Mouse (Mus musculus) adrenal gland, postnatal 36 days (tissue): Measurements from ENCODE around the gene Acsl5. TPM values are rescaled to one million over a fixed set of nuclear protein-coding genes. Genes with fewer than 3 reads are reported as not detected.

ENCODE experiments used
- DNase-seq, 2 experiments: peaks; one replicate each; pipeline ENCODE4 v3.0.0; 2021; ENCODE audit warnings: mixed read lengths in 1 of 2
- long read RNA-seq, 2 experiments: library from polyadenylated mRNA; stranded (forward); transcript quantifications; one replicate each; pipeline ENCODE4 v2.0.0; 2021; ENCODE audit warnings: borderline sequencing depth in 2 of 2
- total RNA-seq, 2 experiments: library from RNA; stranded (reverse); gene quantifications; 2 replicates each; pipeline ENCODE4 v1.2.3; 2021

Acsl5 gene
- total RNA-seq = 100 to 1,000 TPM; 127 to 171 TPM
- long read RNA-seq, experiment 1, full-length matches to known transcripts = 110 of 236 reads
- long read RNA-seq, experiment 1, partial matches to known transcripts = 114 of 236 reads
- long read RNA-seq, experiment 1, other reads (novel, unspliced or antisense) = 12 of 236 reads
- long read RNA-seq, experiment 2, full-length matches to known transcripts = 32 of 71 reads
- long read RNA-seq, experiment 2, partial matches to known transcripts = 36 of 71 reads
- long read RNA-seq, experiment 2, other reads (novel, unspliced or antisense) = 3 of 71 reads

DNA sequence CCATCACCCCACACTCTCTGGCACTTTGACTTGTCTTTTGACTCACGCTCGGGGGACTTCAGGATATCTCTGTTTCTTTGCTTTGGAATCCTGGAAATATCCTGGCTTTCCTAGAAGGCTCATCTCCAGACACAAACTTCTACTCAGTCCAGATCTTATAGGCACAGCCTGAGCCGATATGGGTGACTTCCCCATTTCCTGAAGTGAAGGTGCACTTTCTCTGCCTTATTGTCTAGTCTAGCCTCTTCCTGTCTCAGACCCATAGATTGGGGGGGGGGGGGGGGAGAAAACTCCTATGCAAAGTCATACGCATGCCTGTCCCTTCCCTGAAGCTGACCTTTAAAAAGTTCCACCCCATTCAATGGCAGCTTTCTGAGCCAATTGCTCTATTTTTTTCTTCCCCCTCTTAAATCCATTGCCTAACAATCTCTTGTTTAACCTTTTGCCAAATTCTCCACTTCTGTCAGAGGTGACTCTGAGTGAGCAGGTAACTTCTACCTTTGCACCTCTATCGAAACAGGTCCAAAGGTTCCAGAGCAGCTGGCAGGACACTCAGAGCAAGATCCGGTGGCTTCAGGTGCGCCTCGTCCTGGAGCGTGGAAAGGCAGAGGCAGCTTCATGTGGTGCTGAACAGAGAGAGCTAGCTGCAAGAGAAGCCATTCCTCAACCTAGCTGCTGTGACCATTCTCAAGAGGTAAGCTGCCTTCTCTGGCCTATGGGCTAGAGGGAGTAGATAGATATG is at the start of gene Acsl5:
Gene Acsl5, plus strand, starts transcription at position 556 of the 742 bp plus-strand sequence.
- DNase-seq = no peak

DNA sequence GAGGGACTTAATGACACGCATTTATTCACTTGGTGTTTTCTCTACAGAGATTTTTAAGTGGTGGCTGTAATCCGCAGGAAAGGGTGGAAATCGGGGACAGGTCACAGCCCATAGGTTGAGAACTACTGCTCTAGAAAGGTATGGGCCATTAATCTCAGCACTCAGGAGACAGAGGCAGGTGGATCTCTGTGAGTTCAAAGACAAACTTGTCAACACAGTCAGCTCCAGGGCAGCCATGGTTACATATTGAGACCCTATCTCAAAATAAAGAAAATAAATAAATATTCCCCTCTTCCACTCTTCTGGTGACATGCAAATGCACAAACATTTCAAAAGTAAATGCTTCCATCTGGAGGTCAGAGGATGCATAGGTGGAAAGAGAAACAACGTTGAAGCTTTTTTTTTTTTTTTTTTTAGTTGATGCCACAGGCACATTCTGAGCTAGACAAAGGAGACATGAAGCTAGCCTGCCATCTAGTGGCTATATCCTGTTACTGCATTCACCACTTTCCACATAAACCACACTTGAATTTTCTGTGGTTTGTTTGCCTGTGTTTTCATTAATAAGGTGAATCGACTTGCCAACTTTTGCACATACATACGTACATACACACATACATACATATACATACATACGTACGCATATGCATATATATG is 45.1 kb upstream of the Acsl5 start:
- peak in 1 of 2 experiments; percentile 48 for DNase-seq

DNA sequence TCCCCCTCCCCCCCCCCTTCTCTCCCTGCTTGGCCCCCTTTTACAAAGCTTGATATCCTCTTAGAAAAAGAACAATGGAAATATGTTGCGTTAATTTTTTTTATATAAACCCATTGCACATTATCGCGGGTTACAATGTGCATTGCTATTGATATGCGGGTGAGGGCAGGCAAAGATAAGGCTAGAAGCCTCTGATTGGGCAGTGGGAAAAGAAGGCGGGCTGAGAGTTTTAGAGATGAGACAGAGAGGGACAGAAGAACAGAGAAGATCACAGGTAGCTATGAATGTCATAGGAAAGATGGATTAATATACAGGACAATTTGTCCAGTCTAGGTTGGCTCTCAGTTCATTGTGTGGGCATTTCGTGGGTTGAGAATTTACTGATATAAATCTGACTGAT is 44.5 kb upstream of the Acsl5 start:
- no peak for DNase-seq

DNA sequence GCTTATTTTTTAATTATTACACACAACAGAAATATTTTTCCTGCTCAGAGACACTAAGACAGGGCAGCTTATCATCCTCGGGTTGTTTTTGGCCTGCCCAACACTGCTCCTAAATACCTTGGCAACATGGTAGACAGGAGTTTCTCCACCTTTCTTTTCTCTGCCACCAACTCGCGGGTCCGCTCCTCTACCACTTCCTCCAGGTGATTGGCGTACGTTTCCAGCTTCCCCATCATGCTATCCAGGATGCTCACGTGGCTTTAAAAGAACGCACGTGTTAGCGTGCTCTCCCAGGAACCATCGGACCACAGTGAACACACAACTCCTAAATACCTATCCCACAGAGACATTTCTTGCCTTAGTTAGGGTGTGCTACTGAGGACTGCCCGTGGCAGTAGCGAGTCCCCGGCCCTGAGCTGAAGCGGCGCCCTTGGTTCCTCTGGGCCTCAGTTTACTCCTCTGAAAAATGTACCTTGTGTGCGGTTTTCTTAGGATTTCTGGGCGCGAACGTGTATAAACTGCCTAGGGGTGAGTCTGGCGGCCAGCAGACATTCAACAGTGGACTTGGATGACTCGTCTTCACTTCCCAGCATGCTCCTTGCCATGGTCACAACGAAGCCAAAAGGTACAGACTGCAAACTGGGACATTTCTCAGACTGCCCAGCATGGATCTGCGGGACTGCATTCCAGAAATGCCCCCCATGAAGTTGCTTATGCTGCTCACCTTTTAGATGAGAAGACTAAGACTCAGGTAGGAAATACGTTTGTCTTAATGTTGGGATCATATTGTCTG is 43.8 kb upstream of the Acsl5 start:
- no peak for DNase-seq

DNA sequence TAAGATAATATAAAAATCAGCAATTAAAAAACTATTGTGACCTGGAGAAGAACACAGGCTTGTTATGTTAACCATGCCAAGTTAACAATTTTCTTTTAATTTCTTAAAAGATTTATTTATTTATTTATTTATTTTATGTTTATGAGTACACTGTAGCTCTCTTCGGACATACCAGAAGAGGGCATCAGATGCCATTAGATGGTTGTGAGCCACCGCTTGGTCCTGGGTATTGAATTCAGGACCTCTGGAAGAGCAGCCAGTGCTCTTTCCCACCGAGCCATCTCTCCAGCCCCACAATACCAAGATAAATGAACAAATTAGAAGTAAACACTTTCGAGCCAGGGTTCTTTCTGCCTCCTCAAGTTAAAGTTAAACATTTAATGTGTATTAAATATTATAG is 43.1 kb upstream of the Acsl5 start:
- no peak for DNase-seq

DNA sequence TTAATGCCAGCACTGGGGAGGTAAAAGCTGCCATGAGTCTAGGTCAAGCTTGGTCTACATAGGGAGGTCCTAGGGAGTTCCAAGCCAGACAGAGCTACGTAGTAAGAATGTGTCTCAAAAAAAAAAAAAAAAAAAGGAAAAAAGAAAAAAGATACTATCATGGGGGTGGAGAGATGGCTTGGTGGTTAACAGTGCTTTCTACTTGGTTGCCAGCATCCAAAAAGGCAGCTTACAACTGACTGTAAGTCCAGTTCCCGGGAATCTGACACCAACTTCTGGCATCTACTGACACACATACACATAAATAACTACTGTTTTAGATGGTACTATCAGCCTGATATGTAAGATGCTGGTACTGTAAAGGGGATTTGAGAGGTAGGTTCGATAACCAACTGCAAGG is 42.7 kb upstream of the Acsl5 start:
- no peak for DNase-seq

DNA sequence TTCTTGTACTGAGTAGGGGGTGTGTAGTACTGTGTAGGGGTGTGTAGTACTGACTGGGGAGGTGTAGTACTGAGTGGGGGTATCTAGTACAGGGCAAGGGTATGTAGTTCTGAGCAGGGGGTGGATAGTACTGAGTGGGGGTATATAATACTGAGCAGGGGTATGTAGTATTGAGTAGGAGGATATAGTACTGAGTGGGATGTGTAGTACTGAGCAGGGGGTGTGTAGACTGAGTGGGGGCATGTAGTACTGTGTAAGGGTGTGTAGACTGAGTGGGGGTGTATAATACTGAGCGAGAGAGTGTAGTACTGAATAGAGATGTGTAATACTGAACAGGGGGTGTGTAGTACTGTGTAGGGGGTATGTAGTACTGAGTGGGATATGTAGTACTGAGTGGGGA is 40.0 kb upstream of the Acsl5 start:
- no peak for DNase-seq

DNA sequence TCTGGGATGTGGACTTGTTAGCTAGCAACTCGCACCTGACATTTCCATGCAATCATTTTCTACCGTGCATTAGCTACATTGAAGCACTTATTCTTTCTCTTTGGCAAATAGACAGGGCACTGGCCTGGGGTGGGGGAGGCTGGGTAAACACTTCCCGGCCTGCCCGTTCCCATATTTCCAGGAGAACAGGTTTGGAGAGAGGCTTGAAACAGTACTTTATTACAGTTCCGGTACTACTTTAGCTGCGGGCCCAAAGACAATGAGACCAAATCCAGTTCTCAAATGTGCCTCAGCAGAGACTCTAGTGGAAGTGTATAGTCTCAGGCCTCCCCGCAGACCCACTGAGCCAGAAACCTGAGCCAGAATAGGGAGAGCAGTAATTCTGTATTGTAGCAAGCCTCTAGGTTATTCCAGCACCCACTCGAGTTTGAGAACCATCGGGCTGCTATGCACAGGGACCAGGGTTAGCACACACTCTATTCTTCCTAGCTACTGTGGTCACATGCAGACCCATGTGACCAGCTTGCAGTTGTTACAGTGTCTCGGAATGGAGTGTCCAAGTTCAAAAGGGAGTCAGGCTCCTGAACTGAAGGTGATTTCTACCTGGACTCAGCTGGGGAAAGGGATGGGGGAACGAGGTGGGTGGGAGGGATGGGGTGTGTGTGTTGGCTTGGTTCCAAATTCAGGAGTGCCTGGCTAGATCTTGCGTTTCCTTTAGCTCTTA is 38.0 kb upstream of the Acsl5 start:
- no peak for DNase-seq

DNA sequence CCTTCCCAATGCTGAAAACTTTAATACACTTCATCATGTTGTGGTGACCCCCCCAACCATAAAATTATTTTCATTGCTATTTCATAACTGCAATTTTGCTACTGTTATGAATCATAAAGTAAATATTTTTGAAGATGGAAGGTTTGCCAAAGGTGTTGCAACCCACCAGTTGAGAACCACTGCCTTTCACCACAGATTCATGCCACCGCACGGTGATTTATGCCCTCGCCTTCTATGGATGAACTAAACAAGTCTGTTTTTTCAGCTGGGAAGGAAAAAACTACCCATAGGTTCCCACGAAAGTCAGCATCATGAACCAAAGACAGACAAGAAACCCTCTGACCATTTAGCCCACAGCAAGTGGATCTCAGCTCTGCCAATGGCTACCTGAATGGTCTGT is 34.9 kb upstream of the Acsl5 start:
- peak in 1 of 2 experiments; percentile 40 for DNase-seq

DNA sequence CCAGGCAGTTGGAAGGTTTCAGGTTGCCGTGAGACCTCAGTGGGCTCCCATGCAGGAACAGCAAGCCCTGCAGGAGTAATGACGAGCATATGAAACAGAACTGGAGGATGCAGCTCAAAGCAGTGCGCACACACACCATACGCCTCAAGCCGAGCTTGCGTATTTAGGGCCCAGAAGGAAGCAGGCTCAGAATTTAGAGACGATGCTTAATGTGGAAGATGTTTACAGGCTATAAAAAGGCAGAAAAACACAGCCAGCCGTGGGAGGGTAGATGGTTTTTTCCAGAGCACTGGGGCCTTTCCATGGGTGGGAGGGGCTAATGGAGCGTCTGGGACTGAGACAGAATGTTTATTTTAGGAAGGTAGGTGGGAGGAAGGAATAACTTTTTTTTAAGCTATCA is 34.4 kb upstream of the Acsl5 start:
- DNase-seq = no peak

DNA sequence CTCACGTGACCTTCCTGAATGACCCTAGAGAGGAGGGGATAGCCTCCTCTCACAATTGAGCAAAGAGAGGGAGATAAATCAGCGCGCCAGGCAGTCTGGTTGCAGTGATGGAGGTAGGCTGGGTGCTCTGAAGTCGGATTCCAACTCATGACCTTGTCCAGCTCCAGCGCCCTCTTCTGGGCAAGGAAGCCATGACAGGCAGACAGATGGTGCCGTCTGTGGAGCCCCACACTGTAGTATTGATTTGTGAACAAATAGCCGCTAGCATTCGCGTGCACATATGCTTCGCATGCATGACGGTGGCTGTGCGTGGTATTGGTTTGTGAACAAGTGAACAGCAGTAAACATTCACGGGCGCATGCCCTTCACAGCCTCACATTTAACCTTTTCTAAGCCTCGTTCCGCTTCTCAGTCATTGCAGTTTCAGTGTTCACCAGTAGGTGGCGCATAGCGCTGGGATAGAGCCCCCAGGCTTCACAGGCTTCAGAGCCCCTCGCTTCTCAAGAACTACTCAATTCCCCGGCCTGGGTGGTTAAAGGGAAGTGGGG is 33.5 kb upstream of the Acsl5 start:
- peak; percentile 84 to 87 for DNase-seq

DNA sequence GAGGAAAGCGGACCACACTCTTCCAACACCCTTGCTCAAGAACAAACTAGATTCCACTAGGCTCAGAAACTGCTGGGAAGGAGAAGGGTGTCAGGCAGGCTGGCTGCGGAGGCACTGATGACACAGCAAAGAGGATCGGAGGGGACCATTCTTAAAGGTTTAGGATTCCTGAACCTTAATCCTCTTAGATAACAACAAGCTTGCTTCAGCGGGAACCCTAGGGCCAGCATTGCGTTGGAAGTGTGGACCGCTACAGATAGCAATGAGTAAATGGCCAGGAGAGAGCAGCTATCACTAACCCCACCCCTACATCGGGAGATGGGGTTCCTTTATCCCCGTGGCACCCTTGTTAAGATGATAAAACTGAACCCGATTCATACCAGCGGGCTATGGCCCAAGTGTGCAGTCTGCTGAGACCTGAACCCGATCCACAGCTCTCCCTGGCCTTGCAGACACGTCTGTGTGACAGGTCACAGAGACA is 33.0 kb upstream of the Acsl5 start:
- DNase-seq = no peak

DNA sequence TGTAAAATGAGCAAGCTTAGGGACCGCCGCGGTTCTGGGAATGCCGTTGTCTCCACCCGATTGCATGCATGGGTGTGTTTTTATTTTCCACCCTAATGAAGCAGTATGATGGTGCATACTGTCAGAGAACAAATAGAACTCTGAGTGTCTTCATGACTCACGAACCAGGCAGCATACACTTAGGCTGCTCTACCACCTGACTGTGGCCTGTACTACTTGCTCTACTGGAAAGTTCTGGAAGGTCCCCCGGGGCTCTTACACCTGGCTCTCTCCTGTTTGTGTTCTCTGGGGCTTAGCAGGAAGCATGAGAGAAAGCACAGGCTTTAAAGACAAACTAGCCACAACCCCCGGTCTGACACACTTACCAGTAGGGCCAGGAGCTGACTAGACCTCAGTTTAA is 32.4 kb upstream of the Acsl5 start:
- no peak for DNase-seq

DNA sequence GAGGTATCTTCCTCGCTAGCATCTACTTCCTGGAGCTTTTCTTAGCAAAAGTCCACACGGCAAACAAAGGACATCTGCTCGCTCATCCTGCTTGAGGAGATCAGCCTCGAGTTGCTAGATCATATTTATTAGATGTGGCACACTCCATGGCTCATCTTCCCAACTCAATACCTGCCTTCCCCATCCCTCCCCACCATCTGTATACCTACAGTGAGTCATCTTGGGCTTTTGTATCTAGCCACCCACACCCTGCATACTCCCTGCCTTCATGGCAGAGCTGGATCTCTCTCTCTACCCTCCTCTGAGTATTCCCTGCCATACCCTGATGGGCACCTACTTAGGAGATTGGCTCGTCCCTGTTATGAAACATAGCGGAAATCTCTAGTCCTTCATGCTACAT is 30.5 kb upstream of the Acsl5 start:
- DNase-seq = no peak

DNA sequence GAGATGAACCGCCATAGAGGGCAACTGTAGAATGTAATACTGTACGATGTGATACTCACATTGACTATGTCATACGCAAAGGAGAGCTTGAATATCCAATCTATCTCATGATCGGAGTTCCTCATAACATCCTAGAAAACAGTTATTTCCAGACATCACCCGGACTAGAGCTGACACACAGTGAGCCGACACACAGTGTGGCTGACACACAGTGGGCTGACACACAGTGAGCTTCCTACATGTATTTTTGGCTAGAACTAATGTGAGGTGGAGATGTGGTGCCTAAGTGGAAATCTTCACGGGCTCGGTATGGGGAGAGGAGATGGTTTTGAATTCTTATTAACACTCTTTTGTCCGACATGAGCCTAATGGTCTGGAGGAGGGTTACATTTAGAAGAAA is 29.5 kb upstream of the Acsl5 start:
- no peak for DNase-seq

DNA sequence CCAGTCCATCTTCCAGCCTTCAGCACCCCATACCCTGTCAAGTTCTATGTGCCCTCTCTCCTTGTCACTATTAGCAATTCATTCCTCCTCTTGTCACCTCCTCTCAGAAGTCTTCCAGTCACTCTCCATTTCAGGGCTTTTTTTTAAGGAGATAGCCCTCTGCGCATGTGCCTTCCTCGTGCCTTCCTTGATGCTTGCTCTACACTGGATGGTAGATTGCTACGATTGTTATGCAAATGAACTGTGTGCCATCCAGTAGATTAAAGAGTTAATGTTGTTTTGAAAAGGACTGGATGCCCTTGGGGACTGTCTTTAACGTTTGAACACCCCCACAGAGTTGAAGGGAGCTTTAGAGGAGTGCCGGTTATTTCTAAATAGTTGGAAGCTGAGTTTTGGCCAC is 25.1 kb upstream of the Acsl5 start:
- no peak for DNase-seq

DNA sequence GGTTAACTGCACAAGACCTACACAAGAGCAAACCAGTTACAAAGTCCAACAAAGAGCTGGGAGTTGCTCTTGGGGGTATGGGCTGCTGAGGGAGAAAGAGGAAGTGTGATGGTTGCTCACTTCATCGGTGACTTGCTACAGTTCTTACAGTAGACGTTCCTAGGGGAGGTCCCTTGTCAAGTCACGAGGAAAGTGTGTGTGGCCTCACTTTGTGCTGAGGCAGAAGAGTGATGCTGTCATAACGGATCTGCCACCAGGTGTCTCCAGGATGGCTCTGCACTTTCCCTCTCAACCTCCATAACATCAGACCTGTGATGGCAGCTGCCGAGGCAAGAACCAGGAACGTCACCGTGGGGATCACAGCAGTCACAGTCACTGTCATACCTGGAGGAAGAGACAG is 24.6 kb upstream of the Acsl5 start:
- DNase-seq = no peak

DNA sequence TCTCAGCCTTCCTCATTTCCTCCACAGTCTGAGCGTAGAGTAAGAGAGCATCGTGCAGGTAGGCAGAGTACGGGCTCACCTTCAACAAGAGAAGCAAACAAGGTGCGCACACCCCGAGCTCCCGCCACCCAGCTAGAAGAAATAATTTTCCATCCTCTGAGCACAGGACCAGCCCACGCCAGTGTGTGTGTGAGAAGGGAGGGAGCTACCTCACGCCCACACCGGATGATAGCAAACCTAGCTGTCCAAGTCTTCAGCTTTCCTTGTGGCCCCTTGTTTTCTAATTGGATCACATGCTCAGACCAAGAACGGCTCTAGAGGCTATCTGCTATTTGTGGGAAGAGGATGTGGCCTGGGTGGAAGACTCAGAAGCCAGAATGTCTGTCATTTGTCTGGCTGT is 20.7 kb upstream of the Acsl5 start:
- no peak for DNase-seq

DNA sequence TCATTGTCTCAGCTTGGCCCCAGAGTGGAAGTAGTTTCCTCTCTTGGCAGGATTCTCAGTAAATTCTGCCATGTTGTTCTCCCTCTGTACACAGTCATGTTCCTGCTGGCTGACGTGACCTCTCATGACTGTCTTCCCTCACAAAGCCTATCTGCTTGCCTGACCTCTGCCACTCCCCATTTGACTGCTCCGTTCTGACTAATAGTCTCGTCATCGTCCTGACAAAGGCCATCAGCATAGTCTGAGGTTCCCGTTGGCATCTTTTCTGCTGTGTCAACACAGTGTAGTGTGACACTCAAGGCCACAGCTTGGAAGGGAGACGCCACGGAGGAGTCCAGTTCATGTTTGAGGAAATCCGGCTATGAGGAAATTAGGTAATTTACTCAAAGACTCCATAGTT is 19.6 kb upstream of the Acsl5 start:
- peak; percentile 79 to 86 for DNase-seq

DNA sequence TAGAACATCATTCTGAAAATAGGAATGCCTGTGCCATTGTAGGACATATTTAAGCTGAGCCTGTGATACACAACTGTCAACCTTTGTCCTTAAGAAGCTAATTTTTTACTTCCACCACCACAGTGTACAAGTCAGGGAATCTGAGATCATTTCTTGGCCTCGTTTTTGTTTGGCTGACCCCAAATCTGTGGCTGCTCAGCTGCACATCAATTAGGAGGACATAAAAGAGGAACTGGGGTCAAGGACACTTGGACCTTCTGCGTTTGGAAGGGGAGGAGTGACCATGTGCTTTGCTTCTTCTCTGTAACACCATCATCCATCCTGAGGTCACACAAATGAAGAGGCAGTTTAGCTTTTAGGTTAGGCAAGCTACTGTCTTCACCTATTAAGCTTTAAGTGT is 15.7 kb upstream of the Acsl5 start:
- no peak for DNase-seq

DNA sequence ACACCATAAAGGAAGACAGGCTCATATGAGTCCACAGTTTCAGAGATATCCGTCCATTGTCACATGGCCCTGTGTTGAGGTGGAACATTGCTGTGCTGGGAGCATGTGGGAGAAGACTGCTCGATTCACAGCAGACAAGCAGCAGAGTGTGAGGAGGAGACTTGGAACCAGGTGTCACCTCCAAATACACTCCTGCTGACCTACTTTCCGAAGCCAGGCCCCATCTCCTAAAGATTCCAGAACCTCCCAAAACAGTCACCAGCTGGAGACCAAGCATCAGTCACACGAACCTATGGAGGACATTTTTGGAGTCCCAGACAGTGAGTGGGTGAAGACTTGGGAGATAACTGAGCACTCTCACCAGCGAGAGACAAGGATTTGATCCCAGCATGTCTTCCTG is 15.2 kb upstream of the Acsl5 start:
- no peak for DNase-seq
